Mouse (Mus musculus): ENCODE measurements around the gene Rpl11. TPM values are rescaled to one million over a fixed set of nuclear protein-coding genes. Genes with fewer than 3 reads are reported as not detected.

Gene Rpl11
- polyA plus RNA-seq, 1 experiment from 2014 or later: 506 TPM

Other genes with a start within 250 kb of the Rpl11 start
- gene Srsf10, start 197.7 kb downstream of the Rpl11 start, polyA plus RNA-seq (2015; fragmentation: Nextera tagmentation; extraction: Ambion mirVana): 245 and 264 TPM in 2 replicates
- 217 and 224 TPM in 2 replicates for gene Pnrc2, start 179.6 kb downstream of the Rpl11 start, polyA plus RNA-seq (2015; fragmentation: Nextera tagmentation; extraction: Ambion mirVana)
- 1.3 TPM in 2 replicates for gene Cnr2, start 158.0 kb downstream of the Rpl11 start, polyA plus RNA-seq (2015; fragmentation: Nextera tagmentation; extraction: Ambion mirVana)
- gene Fuca1, start 132.7 kb downstream of the Rpl11 start, polyA plus RNA-seq (2015; fragmentation: Nextera tagmentation; extraction: Ambion mirVana): 76.4 and 94.8 TPM in 2 replicates
- gene Hmgcl, start 107.0 kb downstream of the Rpl11 start, polyA plus RNA-seq (2015; fragmentation: Nextera tagmentation; extraction: Ambion mirVana): 73.0 and 76.9 TPM in 2 replicates
- gene Gale, start 89.7 kb downstream of the Rpl11 start, polyA plus RNA-seq (2015; fragmentation: Nextera tagmentation; extraction: Ambion mirVana): 41.7 and 48.4 TPM in 2 replicates
- 110 and 113 TPM in 2 replicates for gene Lypla2, start 80.8 kb downstream of the Rpl11 start, polyA plus RNA-seq (2015; fragmentation: Nextera tagmentation; extraction: Ambion mirVana)
- gene Pithd1, start 66.2 kb downstream of the Rpl11 start, polyA plus RNA-seq (2015; fragmentation: Nextera tagmentation; extraction: Ambion mirVana): 49.1 and 49.3 TPM in 2 replicates
- gene Eloa, start 31.7 kb downstream of the Rpl11 start, polyA plus RNA-seq (2015; fragmentation: Nextera tagmentation; extraction: Ambion mirVana): 40.8 and 41.0 TPM in 2 replicates
- gene Id3, start 90.1 kb upstream of the Rpl11 start, polyA plus RNA-seq (2015; fragmentation: Nextera tagmentation; extraction: Ambion mirVana): 560 and 561 TPM in 2 replicates
- 18.4 and 18.8 TPM in 2 replicates for gene E2f2, start 119.0 kb upstream of the Rpl11 start, polyA plus RNA-seq (2015; fragmentation: Nextera tagmentation; extraction: Ambion mirVana)
- gene Asap3, start 152.9 kb upstream of the Rpl11 start, polyA plus RNA-seq (2015; fragmentation: Nextera tagmentation; extraction: Ambion mirVana): 8.2 and 9.1 TPM in 2 replicates
- 20.3 and 22.9 TPM in 2 replicates for gene Tcea3, start 194.3 kb upstream of the Rpl11 start, polyA plus RNA-seq (2015; fragmentation: Nextera tagmentation; extraction: Ambion mirVana)
- gene Zfp46, start 231.3 kb upstream of the Rpl11 start, polyA plus RNA-seq (2015; fragmentation: Nextera tagmentation; extraction: Ambion mirVana): 27.6 and 28.1 TPM in 2 replicates

Measured in lung, embryonic 16.5 days (tissue).